Mouse (Mus musculus): ENCODE measurements around the gene Pla2r1. TPM values are rescaled to one million over a fixed set of nuclear protein-coding genes. Genes with fewer than 3 reads are reported as not detected.

The Pla2r1 gene
- polyA plus RNA-seq, 1 experiment from 2014 or later, result 1.3 TPM

- no peaks in the 10 kb centered on the region for H3K9me3 ChIP-seq
- H3K27me3 ChIP-seq (replicated peaks), result peaks cover 18% of the 10 kb centered on the region
- no peak overlapping the region for H3K27ac ChIP-seq
- H3K4me2 ChIP-seq (replicated peaks), result no peak overlapping the region
- no peaks in the 10 kb centered on the region for H3K36me3 ChIP-seq
- H3K4me3 ChIP-seq, result no peak overlapping the region
- H3K4me1 ChIP-seq, result peaks cover 8% of the 10 kb centered on the region; the same call in 1 of the 2 replicates
- H3K9ac ChIP-seq, result no peak overlapping the region
- ATAC-seq (ENCODE audit: low FRiP score, low read depth), result no peak
These were observed 168.4 kb downstream of the Pla2r1 start for GRCm38 (mm10) chr2:60384763-60385085.

DNA sequence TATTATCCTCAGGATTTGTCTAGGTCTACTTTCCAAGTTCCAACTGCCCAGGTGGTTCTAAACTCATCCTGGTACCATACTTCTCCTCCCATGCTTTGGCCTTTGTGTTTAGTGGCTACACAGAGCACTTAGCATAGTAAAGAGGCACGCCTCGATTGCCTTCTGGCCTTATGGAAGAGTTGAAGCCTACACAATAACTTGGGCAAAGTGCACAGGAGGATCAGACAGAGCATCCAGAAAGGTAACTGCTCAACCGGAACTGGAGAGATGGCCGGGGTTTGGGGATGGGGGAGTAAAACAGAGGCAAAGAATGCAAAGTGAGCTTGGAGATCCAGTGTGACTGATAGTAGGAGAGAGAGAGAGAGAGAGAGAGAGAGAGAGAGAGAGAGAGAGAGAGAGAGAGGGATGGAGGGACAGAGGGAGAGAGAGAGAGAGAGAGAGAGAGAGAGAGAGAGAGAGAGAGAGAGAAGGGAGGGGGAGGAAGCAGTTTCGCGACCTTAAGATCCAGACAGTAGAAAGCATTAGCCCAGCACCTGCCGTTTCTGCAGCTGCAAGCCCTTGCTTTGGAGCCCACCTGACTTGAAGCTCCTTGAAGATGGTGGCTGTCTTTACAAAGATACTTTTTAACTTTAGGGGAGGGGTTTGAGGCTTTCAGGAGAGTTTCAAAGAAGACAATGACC lies 168.9 kb downstream of the Pla2r1 start:
- Histone ChIP-seq H3K27ac (no peak overlapping the region), H3K4me2 (replicated peaks) (no peak overlapping the region), H3K27me3 (replicated peaks) (peaks cover 18% of the 10 kb centered on the region), H3K9me3 (no peaks in the 10 kb centered on the region), H3K9ac (no peak overlapping the region), H3K4me1 (peaks cover 8% of the 10 kb centered on the region; the same call in 1 of the 2 replicates), H3K36me3 (no peaks in the 10 kb centered on the region), H3K4me3 (no peak overlapping the region)
- ATAC-seq (ENCODE audit: low FRiP score, low read depth), result no peak
- 51% methylated on average over 7 of the region's 7 CpGs for WGBS

- Histone ChIP-seq H3K4me2 (replicated peaks) (peak within 1 kb of the TSS; percentile 91), H3K36me3 (no peaks in the 10 kb centered on the region), H3K9me3 (no peaks in the 10 kb centered on the region), H3K27me3 (replicated peaks) (peaks cover 18% of the 10 kb centered on the region), H3K4me1 (peaks cover 8% of the 10 kb centered on the region; the same call in 1 of the 2 replicates), H3K9ac (peak within 1 kb of the TSS; percentile 62), H3K27ac (no peak within 1 kb of the TSS), H3K4me3 (peak within 1 kb of the TSS; percentile 54)
- peak; percentile 99 for ATAC-seq (ENCODE audit: low FRiP score, low read depth)
- 1% methylated on average over 46 of the region's 46 CpGs for WGBS
These were observed 170.0 kb downstream of the Pla2r1 start, which contains the start of gene Ly75 for GRCm38 (mm10) chr2:60382858-60383669. Gene Ly75 (minus strand): TSS chr2:60383303.

DNA sequence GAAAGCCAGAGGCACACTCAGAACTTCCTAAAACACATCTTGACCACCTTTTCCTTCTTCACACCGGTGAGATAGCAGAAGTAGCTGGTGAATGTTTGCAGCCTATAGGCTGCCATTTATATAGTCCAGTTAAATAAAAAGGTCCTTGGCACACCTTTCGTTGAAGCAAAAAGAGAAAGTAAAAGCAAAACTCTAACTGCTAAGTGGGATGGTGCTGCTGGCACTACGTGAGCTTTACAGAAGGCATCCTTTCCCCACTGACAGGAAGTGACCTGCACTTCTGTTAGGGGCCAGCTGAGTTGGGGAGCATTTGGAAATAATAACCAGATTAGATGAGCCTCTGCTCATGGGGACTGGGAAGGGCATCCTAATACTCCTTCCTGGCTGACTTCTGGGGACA lies 170.8 kb downstream of the Pla2r1 start:
- 65% methylated on average over 3 of the region's 3 CpGs for WGBS
- H3K4me1 ChIP-seq, result peaks cover 8% of the 10 kb centered on the region; the same call in 1 of the 2 replicates
- H3K36me3 ChIP-seq, result no peaks in the 10 kb centered on the region
- H3K9ac ChIP-seq, result no peak overlapping the region
- no peak overlapping the region for H3K27ac ChIP-seq
- no peaks in the 10 kb centered on the region for H3K9me3 ChIP-seq
- H3K27me3 ChIP-seq (replicated peaks), result peaks cover 18% of the 10 kb centered on the region
- H3K4me2 ChIP-seq (replicated peaks), result peak overlapping the region; percentile 91
- no peak overlapping the region for H3K4me3 ChIP-seq
- no peak for ATAC-seq (ENCODE audit: low FRiP score, low read depth)

DNA sequence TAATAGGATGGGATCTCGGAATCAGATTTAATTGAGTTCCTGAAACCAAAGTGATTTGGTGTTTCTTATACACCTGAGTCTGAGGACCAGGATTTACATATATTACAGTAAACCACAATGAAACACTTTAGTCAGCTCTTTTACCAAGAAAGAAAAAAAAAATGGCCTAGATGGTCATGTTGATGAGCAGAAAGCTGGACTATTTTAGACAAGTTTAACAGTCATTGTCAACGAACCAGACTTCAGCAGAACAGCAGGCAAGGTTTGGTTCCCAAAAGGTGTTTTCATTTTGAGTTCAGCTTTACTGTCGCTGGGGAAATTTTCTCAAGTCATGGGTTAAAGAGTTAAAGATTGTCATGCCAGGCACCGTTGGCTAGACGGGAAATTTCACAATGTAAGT lies 175.8 kb downstream of the Pla2r1 start:
- ATAC-seq (ENCODE audit: low FRiP score, low read depth), result no peak
- peaks cover 9% of the 10 kb centered on the region for H3K27me3 ChIP-seq (replicated peaks)
- H3K4me2 ChIP-seq (replicated peaks), result no peak overlapping the region
- H3K9me3 ChIP-seq, result no peaks in the 10 kb centered on the region
- no peak overlapping the region for H3K4me3 ChIP-seq
- 91% methylated on average over 5 of the region's 5 CpGs for WGBS
- no peak overlapping the region for H3K27ac ChIP-seq
- no peaks in the 10 kb centered on the region for H3K36me3 ChIP-seq
- no peak overlapping the region for H3K9ac ChIP-seq
- no peaks in the 10 kb centered on the region for H3K4me1 ChIP-seq

DNA sequence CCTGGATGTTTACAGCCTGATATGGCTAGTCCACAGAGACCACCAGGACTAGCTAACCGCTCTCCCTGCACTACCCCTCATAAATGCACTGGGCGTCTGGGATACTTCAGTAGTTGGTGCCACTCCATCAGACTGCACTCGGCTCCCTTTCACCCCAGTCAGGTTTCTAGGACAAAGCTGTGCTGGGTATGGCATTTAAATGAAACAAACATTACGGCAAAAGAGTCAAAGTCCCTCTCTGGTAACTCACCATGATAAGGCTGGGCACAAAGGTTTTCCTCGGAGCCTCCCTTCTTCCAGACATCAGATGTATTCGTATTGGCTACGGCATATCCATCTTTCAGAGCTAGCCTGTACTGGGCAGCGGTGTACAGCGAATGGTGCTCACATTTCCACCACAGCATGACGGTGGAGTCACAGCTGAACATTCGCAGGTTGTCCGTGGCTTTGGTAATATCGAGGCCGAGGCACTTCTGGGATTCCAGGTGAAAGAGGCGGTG lies 177.4 kb downstream of the Pla2r1 start:
- 95% methylated on average over 15 of the region's 15 CpGs for WGBS

DNA sequence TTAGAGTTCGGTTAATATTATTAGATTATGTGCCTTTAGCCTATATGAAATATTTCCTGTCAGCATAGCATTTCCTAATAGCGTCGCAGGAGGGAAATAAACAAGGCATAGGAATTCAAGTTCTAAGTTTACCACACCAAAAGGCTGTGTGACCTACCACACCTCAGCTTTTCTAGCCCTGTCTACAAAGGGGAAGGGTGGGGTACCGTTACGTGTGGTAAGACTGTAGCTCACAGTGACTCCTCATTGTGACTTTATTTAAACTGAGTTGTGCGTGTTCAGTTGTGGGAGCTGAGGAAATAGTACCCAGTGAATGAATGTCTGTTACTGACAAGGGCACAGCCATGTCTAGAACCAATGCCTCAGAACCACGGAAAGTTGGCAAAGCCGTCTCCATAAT lies 178.0 kb downstream of the Pla2r1 start:
- 95% methylated on average over 8 of the region's 8 CpGs for WGBS
- Histone ChIP-seq H3K4me2 (replicated peaks) (no peak overlapping the region), H3K4me1 (no peaks in the 10 kb centered on the region), H3K27me3 (replicated peaks) (no peaks in the 10 kb centered on the region), H3K36me3 (no peaks in the 10 kb centered on the region), H3K4me3 (no peak overlapping the region), H3K9ac (no peak overlapping the region), H3K9me3 (no peaks in the 10 kb centered on the region), H3K27ac (no peak overlapping the region)
- no peak for ATAC-seq (ENCODE audit: low FRiP score, low read depth)

More for the DNA sequence above, 177.4 kb downstream of the Pla2r1 start:
- H3K4me2 ChIP-seq (replicated peaks), result no peak overlapping the region
- H3K4me1 ChIP-seq, result no peaks in the 10 kb centered on the region
- no peak overlapping the region for H3K27ac ChIP-seq
- no peak for ATAC-seq (ENCODE audit: low FRiP score, low read depth)
- H3K27me3 ChIP-seq (replicated peaks), result no peaks in the 10 kb centered on the region
- no peak overlapping the region for H3K4me3 ChIP-seq
- H3K9me3 ChIP-seq, result no peaks in the 10 kb centered on the region
- H3K36me3 ChIP-seq, result no peaks in the 10 kb centered on the region
- H3K9ac ChIP-seq, result no peak overlapping the region

DNA sequence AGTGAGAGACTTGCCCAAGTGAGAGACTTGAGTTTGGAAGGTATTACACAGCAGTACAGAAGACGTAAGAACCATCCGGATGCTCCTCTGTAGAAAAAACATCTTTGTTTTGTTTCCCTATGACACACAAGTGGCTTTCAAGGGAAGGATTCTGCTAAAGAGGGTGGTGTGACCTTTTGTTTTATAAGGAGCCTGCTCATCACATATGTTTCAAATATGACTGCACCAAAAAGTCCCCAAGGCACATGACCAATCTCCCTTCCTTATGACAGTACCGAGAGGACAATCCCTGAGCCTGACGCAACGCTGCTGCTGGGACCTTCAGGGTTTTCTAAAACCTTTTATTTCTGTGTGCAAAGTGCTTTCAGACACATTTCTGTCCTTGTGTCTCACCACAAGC lies 182.9 kb downstream of the Pla2r1 start:
- ATAC-seq (ENCODE audit: low FRiP score, low read depth), result no peak
- H3K4me2 ChIP-seq (replicated peaks), result no peak overlapping the region
- H3K9ac ChIP-seq, result no peak overlapping the region

GRCm38 (mm10) chr2:60369454-60369853 lies 183.7 kb downstream of the Pla2r1 start:
- WGBS, result 93% methylated on average over 4 of the region's 4 CpGs
- H3K27me3 ChIP-seq (replicated peaks), result no peaks in the 10 kb centered on the region
- no peaks in the 10 kb centered on the region for H3K36me3 ChIP-seq
- no peaks in the 10 kb centered on the region for H3K4me1 ChIP-seq
- H3K4me2 ChIP-seq (replicated peaks), result no peak overlapping the region
- no peak overlapping the region for H3K9ac ChIP-seq
- H3K27ac ChIP-seq, result no peak overlapping the region
- no peak for ATAC-seq (ENCODE audit: low FRiP score, low read depth)
- no peaks in the 10 kb centered on the region for H3K9me3 ChIP-seq
- no peak overlapping the region for H3K4me3 ChIP-seq

More for the DNA sequence above, 182.9 kb downstream of the Pla2r1 start:
- Histone ChIP-seq H3K9me3 (no peaks in the 10 kb centered on the region), H3K27me3 (replicated peaks) (no peaks in the 10 kb centered on the region), H3K27ac (no peak overlapping the region), H3K36me3 (no peaks in the 10 kb centered on the region), H3K4me1 (no peaks in the 10 kb centered on the region), H3K4me3 (no peak overlapping the region)
- 95% methylated on average over 5 of the region's 5 CpGs for whole genome bisulfite sequencing

GRCm38 (mm10) chr2:60367871-60368270 lies 185.2 kb downstream of the Pla2r1 start:
- Histone ChIP-seq H3K4me3 (no peak overlapping the region), H3K4me2 (replicated peaks) (no peak overlapping the region), H3K27ac (no peak overlapping the region), H3K4me1 (no peaks in the 10 kb centered on the region), H3K9me3 (no peaks in the 10 kb centered on the region), H3K27me3 (replicated peaks) (no peaks in the 10 kb centered on the region), H3K36me3 (no peaks in the 10 kb centered on the region), H3K9ac (no peak overlapping the region)
- ATAC-seq (ENCODE audit: low FRiP score, low read depth), result no peak
- 85% methylated on average over 7 of the region's 7 CpGs for WGBS
